Mouse (Mus musculus): ENCODE data around the gene Crip1.
A peak's percentile ranks its signal among the peaks of the same experiment; 100 is the strongest.

The Crip1 gene

DNA sequence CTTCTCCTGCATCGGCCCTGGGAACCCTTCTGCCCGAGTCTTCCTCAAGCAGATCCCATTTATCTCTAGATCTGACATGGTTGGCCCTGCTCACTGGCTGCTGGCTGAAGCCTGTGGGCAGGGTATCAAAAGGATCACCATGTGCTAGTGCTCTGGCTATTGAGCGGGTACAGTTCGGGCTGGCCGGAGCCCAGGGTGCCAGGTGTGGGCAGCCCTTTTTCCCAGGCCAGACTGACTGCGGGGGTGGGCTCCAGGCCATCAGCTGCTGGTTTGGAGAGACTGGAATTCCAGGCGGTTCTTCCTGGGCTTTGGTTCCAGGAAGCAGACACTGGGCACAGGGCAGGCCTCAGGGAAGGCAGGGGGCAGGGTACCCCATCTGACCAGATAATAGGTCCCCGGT, 1.4 kb downstream of the Crip1 start:
- DNase-seq (ENCODE audit: low spot score): no peak

- peak; percentile 65 for DNase-seq (ENCODE audit: low spot score)
Measured at GRCm38 (mm10) chr12:113148381-113149035, 2.4 kb downstream of the Crip1 start.

DNA sequence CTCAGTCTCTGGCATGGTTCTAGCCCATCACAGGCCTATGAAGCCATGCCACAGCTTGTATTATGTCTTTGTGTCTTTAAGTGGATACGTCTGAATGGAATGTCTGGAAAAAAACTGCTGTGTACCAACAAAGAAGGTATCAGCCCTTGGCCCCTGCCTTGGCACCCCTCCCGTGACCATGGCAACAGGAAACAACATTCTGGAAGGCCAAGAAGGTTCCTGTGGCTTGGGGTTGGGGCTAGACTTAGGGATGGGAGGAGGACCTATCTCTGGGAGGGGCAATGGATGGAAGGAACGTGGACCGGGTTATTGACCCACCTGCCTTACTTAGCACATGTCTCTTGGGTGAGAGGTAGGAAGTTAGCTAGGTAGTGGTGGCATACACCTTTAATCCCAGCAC, 3.2 kb downstream of the Crip1 start:
- no peak for DNase-seq (ENCODE audit: low spot score)

- DNase-seq (ENCODE audit: low spot score): no peak
Measured at GRCm38 (mm10) chr12:113149896-113150295, 3.8 kb downstream of the Crip1 start.

- DNase-seq (ENCODE audit: low spot score): no peak
Measured at GRCm38 (mm10) chr12:113150591-113150990, 4.5 kb downstream of the Crip1 start.

- DNase-seq (ENCODE audit: low spot score): no peak
Measured at GRCm38 (mm10) chr12:113151046-113151445, 4.9 kb downstream of the Crip1 start.

GRCm38 (mm10) chr12:113151661-113152271, 5.7 kb downstream of the Crip1 start:
- DNase-seq (ENCODE audit: low spot score): no peak

GRCm38 (mm10) chr12:113152272-113152661, 6.2 kb downstream of the Crip1 start:
- DNase-seq (ENCODE audit: low spot score): no peak

DNA sequence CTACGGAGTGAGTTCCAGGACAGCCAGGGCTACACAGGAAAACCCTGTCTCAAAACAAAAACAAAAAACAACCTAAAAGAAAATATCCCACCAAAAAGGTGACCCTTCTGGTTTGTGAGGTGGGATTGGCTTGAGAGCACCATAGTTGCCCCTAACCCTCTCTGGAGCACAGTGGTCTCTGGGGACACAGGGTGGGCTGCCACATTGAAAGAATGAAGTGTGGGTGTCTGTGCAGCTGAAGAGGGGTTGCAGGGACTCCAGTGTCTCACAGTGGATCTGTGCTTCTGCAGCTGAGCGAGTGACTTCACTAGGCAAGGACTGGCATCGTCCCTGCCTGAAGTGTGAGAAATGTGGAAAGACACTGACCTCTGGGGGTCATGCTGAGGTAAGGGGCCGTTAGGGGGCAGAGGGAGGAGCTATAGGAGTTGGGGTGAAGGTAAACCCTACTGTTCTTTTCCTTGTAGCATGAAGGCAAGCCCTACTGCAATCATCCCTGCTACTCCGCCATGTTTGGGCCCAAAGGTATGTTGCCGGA, 6.9 kb downstream of the Crip1 start:
- no peak for DNase-seq (ENCODE audit: low spot score)

- no peak for DNase-seq (ENCODE audit: low spot score)
Measured at GRCm38 (mm10) chr12:113153971-113154370, 7.9 kb downstream of the Crip1 start.

DNA sequence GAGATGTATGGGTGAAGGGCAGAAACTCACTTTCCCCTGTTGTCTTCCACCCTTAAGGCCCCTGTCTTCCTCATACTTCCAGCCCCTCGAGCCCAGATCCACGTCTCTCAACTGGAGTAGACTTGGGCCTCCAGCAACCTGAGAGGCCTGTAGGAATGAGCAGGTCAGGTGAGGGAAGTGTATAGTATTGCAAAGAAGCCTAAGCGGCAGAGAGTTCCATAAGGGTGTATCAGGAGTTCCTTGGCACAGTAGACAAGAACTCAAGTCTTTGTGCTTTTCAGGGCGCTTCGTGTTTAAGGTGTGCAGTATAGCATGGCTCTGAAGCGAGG, 8.6 kb downstream of the Crip1 start:
- no peak for DNase-seq (ENCODE audit: low spot score)

DNA sequence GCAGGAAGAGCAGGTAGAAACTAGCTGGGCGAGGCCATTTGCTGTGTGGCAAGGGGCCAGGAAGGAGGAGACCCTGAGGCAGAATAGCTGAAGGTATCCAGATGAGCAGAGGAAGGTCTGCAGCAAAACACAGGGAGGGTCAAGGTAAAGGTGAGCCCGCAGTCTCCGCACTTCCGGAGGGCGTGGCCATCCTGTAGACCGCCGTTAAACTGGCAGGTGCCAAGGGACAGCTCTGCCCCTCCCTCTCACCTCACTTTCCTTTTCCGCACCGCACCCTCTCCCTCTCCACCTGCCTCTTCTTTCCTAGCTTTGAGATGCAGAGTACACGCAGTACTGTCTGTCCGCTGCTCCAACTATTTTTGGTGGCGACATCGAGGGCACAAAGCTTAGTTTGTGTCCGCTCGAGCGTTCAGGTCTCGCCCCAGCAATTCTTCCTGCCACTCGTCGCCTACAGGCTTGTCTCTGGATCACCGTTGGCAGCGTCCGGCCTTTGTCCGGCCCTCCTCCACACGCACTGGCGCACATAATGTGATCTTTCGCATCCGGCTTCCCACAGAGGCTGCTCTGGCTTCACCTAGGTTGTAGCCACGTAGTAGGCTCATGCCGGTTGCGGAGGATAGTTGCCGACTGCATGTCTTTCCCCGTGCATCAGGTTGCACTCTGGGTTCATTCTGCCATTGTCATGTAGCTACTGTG, 9.1 kb downstream of the Crip1 start:
- DNase-seq (ENCODE audit: low spot score): no peak

- peak; percentile 99 for DNase-seq (ENCODE audit: low spot score)
Measured at GRCm38 (mm10) chr12:113155887-113156539, 9.9 kb downstream of the Crip1 start, which contains the start of gene Tedc1. Gene Tedc1 (plus strand): TSS chr12:113156421.

GRCm38 (mm10) chr12:113156540-113156929, 10.4 kb downstream of the Crip1 start:
- no peak for DNase-seq (ENCODE audit: low spot score)

DNA sequence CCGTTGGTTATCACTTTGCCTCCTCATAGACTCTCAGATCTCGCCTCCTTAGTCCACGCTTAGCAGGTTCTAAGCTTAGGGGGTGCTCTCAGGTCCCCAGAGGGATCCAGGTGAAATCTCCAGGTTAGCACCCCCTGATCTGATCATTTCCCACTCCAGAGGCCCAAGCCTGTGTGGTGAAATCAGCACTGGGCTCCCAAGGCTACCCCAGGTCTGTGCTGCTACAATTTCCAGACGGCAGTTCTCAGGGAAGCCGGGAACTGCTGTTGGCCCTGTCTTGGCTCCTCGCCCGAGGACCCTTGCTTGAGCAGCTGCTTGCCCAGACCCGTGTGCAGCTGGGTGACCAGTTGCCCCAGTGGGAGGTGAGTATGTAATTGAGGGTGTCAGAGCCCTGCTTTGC, 10.9 kb downstream of the Crip1 start:
- DNase-seq (ENCODE audit: low spot score): no peak

DNA sequence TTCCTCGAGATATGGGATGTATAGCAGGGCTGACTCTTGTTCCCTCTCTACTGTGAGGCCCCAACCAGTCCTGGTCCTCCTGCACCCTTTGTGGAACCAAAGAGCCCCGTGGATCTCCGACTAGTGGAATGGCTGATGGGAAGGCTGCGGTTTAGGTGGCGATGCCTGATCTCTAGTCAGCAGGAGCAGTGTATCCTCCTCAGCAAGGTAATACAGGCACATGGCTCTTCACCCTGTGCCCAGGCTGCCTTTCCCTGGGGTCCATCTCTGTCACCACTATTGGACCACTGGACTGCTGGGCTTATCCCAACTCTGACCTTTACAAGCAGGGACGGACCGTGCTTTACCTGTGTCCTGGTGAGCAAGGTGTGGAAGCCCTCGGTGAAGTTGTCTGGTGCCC, 11.4 kb downstream of the Crip1 start:
- DNase-seq (ENCODE audit: low spot score): no peak

DNA sequence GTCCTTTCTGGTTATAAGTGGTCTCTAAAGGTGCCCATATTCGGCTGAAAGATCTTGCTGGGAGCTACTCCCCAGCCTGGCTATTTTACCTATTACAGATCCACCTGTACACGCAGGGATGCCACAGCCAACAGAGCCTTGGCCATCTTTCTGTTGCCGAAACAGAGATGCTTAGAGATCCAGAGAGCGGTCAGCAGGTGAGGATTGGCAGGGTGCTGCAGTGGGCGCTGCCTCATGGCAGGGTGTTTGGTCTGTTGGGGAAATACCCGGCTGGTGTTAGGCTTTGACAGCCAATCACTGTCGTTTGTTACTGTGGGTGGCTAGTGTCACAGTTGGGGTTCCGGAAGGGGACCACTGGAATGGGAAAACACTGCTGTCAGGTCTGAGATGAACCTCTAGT, 11.9 kb downstream of the Crip1 start:
- DNase-seq (ENCODE audit: low spot score): no peak

DNA sequence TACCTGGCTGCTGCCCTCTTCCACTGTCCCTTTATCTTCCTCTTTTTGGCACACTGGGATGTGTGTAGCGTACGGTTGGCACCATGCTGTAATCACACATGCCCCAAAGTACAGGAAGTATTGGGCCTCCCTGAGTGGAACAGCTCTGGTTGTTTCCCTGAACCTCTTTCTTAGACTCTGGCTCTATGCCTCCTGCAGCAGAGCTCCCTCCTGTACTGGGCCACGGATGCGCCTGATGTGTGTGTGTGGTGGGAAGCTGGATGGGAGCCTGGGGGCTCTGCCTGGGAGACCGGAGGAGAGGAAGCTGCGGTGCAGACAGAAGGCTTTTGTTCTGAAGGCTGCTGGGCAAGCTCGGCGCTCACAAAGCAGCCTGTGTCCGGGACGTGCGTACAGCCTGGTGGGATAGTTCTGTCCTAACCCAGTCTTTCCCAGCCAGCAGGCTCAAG, 17.5 kb downstream of the Crip1 start:
- DNase-seq (ENCODE audit: low spot score): no peak

- no peak for DNase-seq (ENCODE audit: low spot score)
Measured at GRCm38 (mm10) chr12:113168031-113168536, 22.0 kb downstream of the Crip1 start.

- no peak for DNase-seq (ENCODE audit: low spot score)
Measured at GRCm38 (mm10) chr12:113176960-113177725, 31.0 kb downstream of the Crip1 start.

- DNase-seq (ENCODE audit: low spot score): no peak
Measured at GRCm38 (mm10) chr12:113181020-113181419, 34.9 kb downstream of the Crip1 start.

GRCm38 (mm10) chr12:113184945-113185344, 38.8 kb downstream of the Crip1 start:
- no peak for DNase-seq (ENCODE audit: low spot score)
